Mouse (Mus musculus) small intestine, adult 2 months (tissue): ENCODE results near the gene Rxra.

ENCODE experiments used
- CTCF ChIP-seq: fragments of 200-500 bp; IDR thresholded peaks from 2 replicates; pipeline ENCODE4 v1.5.1; 2012; ENCODE audit warnings: low read depth, mild to moderate bottlenecking, control low read depth, inconsistent platforms, low read length, moderate library complexity, mixed read lengths; ENCODE audit not compliant: insufficient replicate concordance, insufficient read length; ENCODE audit errors: extremely low read depth
- POLR2A ChIP-seq: fragments of 200-500 bp; IDR thresholded peaks from 2 replicates; pipeline ENCODE4 v1.6.1; 2012; ENCODE audit warnings: low read depth, mild to moderate bottlenecking, control low read depth, inconsistent platforms, low read length, moderate library complexity

- TF ChIP-seq CTCF (no peak), POLR2A (no peak)
These were observed 56.8 kb downstream of the Rxra start for GRCm38 (mm10) chr2:27733021-27733420.
